Mouse (Mus musculus) small intestine, adult 2 months (tissue): ENCODE measurements around the gene Map2k2.

Source experiments
- CTCF ChIP-seq: fragments of 200-500 bp; IDR thresholded peaks from 2 replicates; pipeline ENCODE4 v1.5.1; 2012; ENCODE audit warnings: low read depth, mild to moderate bottlenecking, control low read depth, inconsistent platforms, low read length, moderate library complexity, mixed read lengths; ENCODE audit not compliant: insufficient replicate concordance, insufficient read length; ENCODE audit errors: extremely low read depth
- POLR2A ChIP-seq: fragments of 200-500 bp; IDR thresholded peaks from 2 replicates; pipeline ENCODE4 v1.6.1; 2012; ENCODE audit warnings: low read depth, mild to moderate bottlenecking, control low read depth, inconsistent platforms, low read length, moderate library complexity

DNA sequence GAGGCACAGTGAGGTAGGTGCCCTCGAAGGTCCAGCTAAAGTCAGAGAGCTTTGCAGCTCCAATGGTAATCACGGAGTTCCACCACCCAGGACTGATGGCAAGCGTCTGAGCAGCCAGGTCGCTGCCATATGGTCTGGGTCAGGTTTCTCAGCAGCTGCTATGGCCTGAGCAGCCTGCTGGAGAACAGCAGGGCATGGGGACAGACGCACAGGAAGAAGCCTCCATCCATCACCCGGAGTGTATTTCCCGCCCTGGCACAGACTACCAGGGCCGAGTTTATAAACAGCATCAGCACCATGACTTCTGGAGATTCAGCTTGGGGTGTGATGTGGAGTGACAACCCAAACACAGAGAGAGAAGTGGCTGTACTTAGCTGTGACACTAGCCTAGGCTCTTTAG lies 59.4 kb downstream of the Map2k2 start:
- TF ChIP-seq POLR2A (no peak), CTCF (no peak)
